In the genomic region with DNA sequence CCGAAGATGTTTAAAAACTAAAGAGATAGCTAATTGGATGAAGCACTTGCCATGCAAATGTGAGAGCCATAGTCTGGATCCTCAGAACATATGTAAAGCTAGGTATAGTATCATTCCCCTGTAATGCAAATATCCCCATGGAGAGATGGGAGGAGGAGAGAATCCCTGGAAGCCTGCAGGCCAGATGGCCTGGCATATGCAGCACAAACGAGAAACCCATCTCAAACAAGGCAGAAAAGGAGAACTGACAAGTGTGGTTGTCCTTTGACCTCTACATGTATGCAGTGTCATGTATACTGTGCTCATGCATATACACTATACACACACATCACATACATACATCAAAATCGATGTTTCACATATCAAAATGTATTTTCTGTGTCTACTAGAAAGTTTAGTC, we compare ENCODE assay signal across 25 mouse cellular contexts. TPM values are rescaled to one million over a fixed set of nuclear protein-coding genes. Genes with fewer than 3 reads are reported as not detected.
A peak's percentile ranks its signal among the peaks of the same experiment; 100 is the strongest.
DNase-seq lines count a peak whose midpoint lies in the region; ATAC-seq and TF ChIP-seq lines count a peak whose summit lies in the region.
"Had no signal": no experiment of that assay in that cellular context is flagged by ENCODE, and none has a peak within 500 bp of the region (broad histone marks: within the 10 kb centered on the region; RNA-seq: fewer than 3 reads in every experiment).

No protein-coding gene starts in this region.

- no peak overlapping the region for H3K4me3 ChIP-seq in midbrain, embryonic 12.5 days
- H3K4me3 ChIP-seq in midbrain, embryonic 15.5 days = no peak overlapping the region
- H3K4me3 ChIP-seq in hindbrain, postnatal 0 days (ENCODE audit: low read length) = no peak overlapping the region
- H3K4me3 ChIP-seq: embryonic facial prominence, embryonic 12.5 days; forebrain, embryonic 12.5 days; gastrocnemius, adult 2 months; heart, embryonic 15.5 days; left cerebral cortex, adult 2 months; limb, embryonic 10.5 days; liver, embryonic 15.5 days; myocyte; stomach, embryonic 15.5 days had no signal

- no peaks in the 10 kb centered on the region for H3K4me1 ChIP-seq in midbrain, embryonic 12.5 days
- H3K4me1 ChIP-seq in midbrain, embryonic 15.5 days = no peaks in the 10 kb centered on the region
- H3K4me1 ChIP-seq in hindbrain, postnatal 0 days (ENCODE audit: insufficient read depth, low read length) = no peaks in the 10 kb centered on the region
- H3K4me1 ChIP-seq: embryonic facial prominence, embryonic 12.5 days; forebrain, embryonic 12.5 days; heart, embryonic 15.5 days; limb, embryonic 10.5 days; liver, embryonic 15.5 days; stomach, embryonic 15.5 days had no signal

- H3K27me3 ChIP-seq in midbrain, embryonic 12.5 days = no peaks in the 10 kb centered on the region
- no peaks in the 10 kb centered on the region for H3K27me3 ChIP-seq in midbrain, embryonic 15.5 days (replicated peaks)
- no peaks in the 10 kb centered on the region for H3K27me3 ChIP-seq in hindbrain, postnatal 0 days (ENCODE audit: insufficient read depth, low read length)
- H3K27me3 ChIP-seq: embryonic facial prominence, embryonic 12.5 days; forebrain, embryonic 12.5 days; heart, embryonic 15.5 days; liver, embryonic 15.5 days; stomach, embryonic 15.5 days had no signal

- no peak overlapping the region for H3K4me2 ChIP-seq in midbrain, embryonic 12.5 days (replicated peaks)
- no peak overlapping the region for H3K4me2 ChIP-seq in midbrain, embryonic 15.5 days
- H3K4me2 ChIP-seq in hindbrain, postnatal 0 days (ENCODE audit: low read depth, low read length) = no peak overlapping the region
- H3K4me2 ChIP-seq: embryonic facial prominence, embryonic 12.5 days; forebrain, embryonic 12.5 days; heart, embryonic 15.5 days; liver, embryonic 15.5 days; stomach, embryonic 15.5 days had no signal

- 66% methylated on average over 3 of the region's 3 CpGs for WGBS in midbrain, embryonic 12.5 days
- 55% methylated on average over 3 of the region's 3 CpGs for WGBS in midbrain, embryonic 15.5 days
- WGBS in hindbrain, postnatal 0 days = 59% methylated on average over 3 of the region's 3 CpGs

- H3K36me3 ChIP-seq in midbrain, embryonic 12.5 days = no peaks in the 10 kb centered on the region
- no peaks in the 10 kb centered on the region for H3K36me3 ChIP-seq in midbrain, embryonic 15.5 days (replicated peaks)
- no peaks in the 10 kb centered on the region for H3K36me3 ChIP-seq in hindbrain, postnatal 0 days (ENCODE audit: insufficient read depth, low read length)
- H3K36me3 ChIP-seq: embryonic facial prominence, embryonic 12.5 days; forebrain, embryonic 12.5 days; heart, embryonic 15.5 days; limb, embryonic 10.5 days; liver, embryonic 15.5 days; stomach, embryonic 15.5 days had no signal

- peak; percentile 1 for DNase-seq in cerebellum, adult 9-10 months
- DNase-seq in cerebellum, adult 11-12 months = no peak
- DNase-seq in frontal cortex, postnatal 10 days (ENCODE audit: low spot score in 2 of 2) = no peak
- peak; percentile 69 for DNase-seq in hindbrain, postnatal 0 days (ENCODE audit: low spot score)
- DNase-seq in frontal cortex, postnatal 25 days (ENCODE audit: low spot score in 2 of 2) = no peak
- DNase-seq: adrenal gland, postnatal 10 days; gastrocnemius, adult 2 months; heart, postnatal 36 days; kidney, adult 8-10 months; kidney, postnatal 10 days; liver; lung, postnatal 4 days; thymus, postnatal 36 days had no signal

- ATAC-seq in frontal cortex, adult (ENCODE audit: low TSS enrichment) = peak; percentile 67
- peak; percentile 54; the same call in 1 of the 2 replicates for ATAC-seq in midbrain, embryonic 12.5 days (ENCODE audit: low FRiP score, low read depth)
- no peak for ATAC-seq in midbrain, embryonic 15.5 days (replicated peaks)
- ATAC-seq in hindbrain, postnatal 0 days = peak; percentile 89

- H3K9ac ChIP-seq in midbrain, embryonic 12.5 days (replicated peaks) = no peak overlapping the region
- H3K9ac ChIP-seq in midbrain, embryonic 15.5 days = no peak overlapping the region
- no peak overlapping the region for H3K9ac ChIP-seq in hindbrain, postnatal 0 days (replicated peaks; ENCODE audit: low read length)
- H3K9ac ChIP-seq: embryonic facial prominence, embryonic 12.5 days; forebrain, embryonic 12.5 days; heart, embryonic 15.5 days; liver, embryonic 15.5 days; stomach, embryonic 15.5 days had no signal

- TF ChIP-seq CTCF in hindbrain, postnatal 0 days (IDR thresholded peaks at IDR 0.05; ENCODE audit: low read depth) = no peak

- no peak overlapping the region for H3K27ac ChIP-seq in midbrain, embryonic 12.5 days (replicated peaks)
- H3K27ac ChIP-seq in midbrain, embryonic 15.5 days = no peak overlapping the region
- no peak overlapping the region for H3K27ac ChIP-seq in hindbrain, postnatal 0 days
- H3K27ac ChIP-seq: embryonic facial prominence, embryonic 12.5 days; forebrain, embryonic 12.5 days; gastrocnemius, adult 2 months; heart, embryonic 15.5 days; left cerebral cortex, adult 2 months; limb, embryonic 10.5 days; liver, embryonic 15.5 days; stomach, embryonic 15.5 days had no signal

- no peaks in the 10 kb centered on the region for H3K9me3 ChIP-seq in midbrain, embryonic 12.5 days
- H3K9me3 ChIP-seq in midbrain, embryonic 15.5 days = no peaks in the 10 kb centered on the region
- H3K9me3 ChIP-seq in hindbrain, postnatal 0 days (ENCODE audit: low read length) = no peaks in the 10 kb centered on the region
- H3K9me3 ChIP-seq: embryonic facial prominence, embryonic 12.5 days; forebrain, embryonic 12.5 days; heart, embryonic 15.5 days; limb, embryonic 10.5 days; liver, embryonic 15.5 days; stomach, embryonic 15.5 days had no signal

RNA-seq across cellular contexts. Expression of a gene that starts 35.5 kb away (rescaled TPM):
- polyA plus RNA-seq in midbrain, embryonic 12.5 days (2016; fragmentation: Nextera tagmentation; extraction: Ambion mirVana) = 7.1 and 7.6 TPM in 2 replicates
- 23.4 and 24.3 TPM in 2 replicates for polyA plus RNA-seq in midbrain, embryonic 15.5 days (2015; fragmentation: Nextera tagmentation; extraction: Ambion mirVana)
- total RNA-seq in hindbrain, postnatal 0 days (2014; rRNA removed) = 55.7 and 62.1 TPM in 2 replicates
- polyA plus RNA-seq in hindbrain, postnatal 0 days (2015; fragmentation: Nextera tagmentation; extraction: Ambion mirVana) = 33.8 and 36.0 TPM in 2 replicates
- total RNA-seq: megakaryocyte-erythroid progenitor cell, adult 5-6 weeks had no signal
- polyA plus RNA-seq: liver, embryonic 15.5 days had no signal

Comparison
In these comparisons a context has a peak if more than half of its experiments do, and no peak if none do; other contexts are left out.
1. DNase-seq: peak in cerebellum, adult 9-10 months (single experiment) and hindbrain, postnatal 0 days (single experiment); none in cerebellum, adult 11-12 months (single experiment), frontal cortex, postnatal 10 days (0 of 2) and frontal cortex, postnatal 25 days (0 of 2).